In the genomic region with DNA sequence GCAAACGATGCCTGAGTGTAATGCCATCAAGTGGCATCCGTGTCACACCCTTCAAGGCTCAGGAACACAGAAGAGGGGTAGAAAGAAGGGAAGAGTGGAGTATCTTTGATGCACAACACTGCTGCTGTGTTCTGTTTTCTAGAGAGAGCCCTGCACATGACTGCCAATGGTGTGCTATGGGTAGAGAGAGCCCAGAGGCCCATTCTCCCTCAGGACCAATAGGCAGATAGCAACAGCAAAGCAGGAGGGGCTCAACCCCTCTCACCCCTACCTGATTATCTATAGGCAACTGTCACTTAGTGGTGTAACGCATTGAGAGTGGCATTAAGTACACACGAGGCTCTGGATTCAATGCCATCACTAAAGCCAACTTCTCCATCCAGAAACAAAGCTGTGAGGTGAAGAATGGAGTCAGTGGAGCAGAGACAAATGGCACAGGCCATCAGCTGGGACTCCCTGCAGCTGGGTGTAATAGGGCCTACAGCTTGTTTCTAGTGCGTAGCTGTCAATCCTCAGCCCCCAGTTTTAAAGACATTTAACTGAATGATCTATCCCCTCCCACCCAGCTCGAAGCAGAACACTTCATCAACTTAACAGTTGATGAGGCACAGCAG, we compare ENCODE assay signal across 17 mouse cellular contexts. TPM values are rescaled to one million over a fixed set of nuclear protein-coding genes. Genes with fewer than 3 reads are reported as not detected.
DNase-seq lines count a peak whose midpoint lies in the region; ATAC-seq and TF ChIP-seq lines count a peak whose summit lies in the region.
"Had no signal": no experiment of that assay in that cellular context is flagged by ENCODE, and none has a peak within 500 bp of the region (broad histone marks: within the 10 kb centered on the region; RNA-seq: fewer than 3 reads in every experiment).

No protein-coding gene starts in this region.

- peaks cover 8% of the 10 kb centered on the region for H3K4me1 ChIP-seq in forebrain, embryonic 12.5 days
- H3K4me1 ChIP-seq in forebrain, embryonic 10.5 days, result peaks cover 14% of the 10 kb centered on the region
- H3K4me1 ChIP-seq in hindbrain, embryonic 10.5 days (replicated peaks), result peaks cover 11% of the 10 kb centered on the region
- no peaks in the 10 kb centered on the region for H3K4me1 ChIP-seq in hindbrain, postnatal 0 days (ENCODE audit: insufficient read depth, low read length)
- H3K4me1 ChIP-seq: embryonic facial prominence, embryonic 10.5 days; heart, embryonic 13.5 days had no signal

- no peak for DNase-seq in forebrain, embryonic 10.5 days (ENCODE audit: extremely low spot score, low spot score)
- peak; percentile 18 for DNase-seq in hindbrain, embryonic 10.5 days (ENCODE audit: low spot score)
- DNase-seq in hindbrain, postnatal 0 days (ENCODE audit: low spot score), result no peak
- DNase-seq in retina, embryonic 14.5 days (ENCODE audit: low spot score), result peak; percentile 63
- DNase-seq in spleen, postnatal 36 days (ENCODE audit: low spot score in 2 of 2), result no peak
- DNase-seq: adrenal gland, adult 2 months; adrenal gland, postnatal 25 days; cerebellum, adult 2 months; cerebellum, postnatal 10 days; gastrocnemius, postnatal 14 days; heart, postnatal 36 days; kidney, adult 2 months had no signal

- no peak for TF ChIP-seq CTCF in hindbrain, postnatal 0 days (IDR thresholded peaks at IDR 0.05; ENCODE audit: low read depth)

- no peak overlapping the region for H3K4me2 ChIP-seq in forebrain, embryonic 12.5 days
- no peak overlapping the region for H3K4me2 ChIP-seq in hindbrain, postnatal 0 days (ENCODE audit: low read depth, low read length)
- H3K4me2 ChIP-seq: heart, embryonic 13.5 days; hindbrain, embryonic 13.5 days had no signal

- no peak overlapping the region for H3K9ac ChIP-seq in forebrain, embryonic 12.5 days
- no peak overlapping the region for H3K9ac ChIP-seq in hindbrain, postnatal 0 days (replicated peaks; ENCODE audit: low read length)
- H3K9ac ChIP-seq: heart, embryonic 13.5 days; hindbrain, embryonic 13.5 days had no signal

- ATAC-seq in forebrain, embryonic 12.5 days (ENCODE audit: low FRiP score), result 0 out of 2 replicates have a peak, but pooled peaks have one; percentile 57
- ATAC-seq in hindbrain, postnatal 0 days, result no peak
- ATAC-seq: intestine, embryonic 16.5 days had no signal

- 37% methylated on average over 6 of the region's 6 CpGs for WGBS in forebrain, embryonic 12.5 days
- 55% methylated on average over 6 of the region's 6 CpGs for WGBS in forebrain, embryonic 10.5 days
- WGBS in hindbrain, embryonic 10.5 days, result 55% methylated on average over 6 of the region's 6 CpGs
- 42% methylated on average over 6 of the region's 6 CpGs for WGBS in hindbrain, postnatal 0 days

- H3K27me3 ChIP-seq in forebrain, embryonic 12.5 days, result no peaks in the 10 kb centered on the region
- no peaks in the 10 kb centered on the region for H3K27me3 ChIP-seq in forebrain, embryonic 10.5 days (ENCODE audit: poor library complexity, severe bottlenecking)
- no peaks in the 10 kb centered on the region for H3K27me3 ChIP-seq in hindbrain, embryonic 10.5 days (ENCODE audit: insufficient read depth, poor library complexity, severe bottlenecking)
- H3K27me3 ChIP-seq in hindbrain, postnatal 0 days (ENCODE audit: insufficient read depth, low read length), result no peaks in the 10 kb centered on the region
- H3K27me3 ChIP-seq: heart, embryonic 13.5 days; hindbrain, embryonic 13.5 days had no signal

- H3K27ac ChIP-seq in forebrain, embryonic 12.5 days, result 0 out of 2 replicates have a peak overlapping the region, but pooled peaks have one; percentile 36
- H3K27ac ChIP-seq in forebrain, embryonic 10.5 days, result no peak overlapping the region
- H3K27ac ChIP-seq in hindbrain, embryonic 10.5 days, result no peak overlapping the region
- no peak overlapping the region for H3K27ac ChIP-seq in hindbrain, postnatal 0 days
- H3K27ac ChIP-seq: embryonic facial prominence, embryonic 10.5 days; heart, embryonic 13.5 days; hindbrain, embryonic 13.5 days had no signal

- no peaks in the 10 kb centered on the region for H3K9me3 ChIP-seq in forebrain, embryonic 12.5 days
- no peaks in the 10 kb centered on the region for H3K9me3 ChIP-seq in forebrain, embryonic 10.5 days
- no peaks in the 10 kb centered on the region for H3K9me3 ChIP-seq in hindbrain, embryonic 10.5 days
- no peaks in the 10 kb centered on the region for H3K9me3 ChIP-seq in hindbrain, postnatal 0 days (ENCODE audit: low read length)
- H3K9me3 ChIP-seq: embryonic facial prominence, embryonic 10.5 days; heart, embryonic 13.5 days; hindbrain, embryonic 13.5 days had no signal

- no peak overlapping the region for H3K4me3 ChIP-seq in forebrain, embryonic 12.5 days (replicated peaks)
- no peak overlapping the region for H3K4me3 ChIP-seq in forebrain, embryonic 10.5 days
- no peak overlapping the region for H3K4me3 ChIP-seq in hindbrain, embryonic 10.5 days
- H3K4me3 ChIP-seq in hindbrain, postnatal 0 days (ENCODE audit: low read length), result no peak overlapping the region
- H3K4me3 ChIP-seq: embryonic facial prominence, embryonic 10.5 days; heart, embryonic 13.5 days; hindbrain, embryonic 13.5 days had no signal

- peaks cover 76% of the 10 kb centered on the region for H3K36me3 ChIP-seq in forebrain, embryonic 12.5 days (replicated peaks)
- peaks cover 91% of the 10 kb centered on the region for H3K36me3 ChIP-seq in forebrain, embryonic 10.5 days (replicated peaks)
- H3K36me3 ChIP-seq in hindbrain, embryonic 10.5 days, result peaks cover 94% of the 10 kb centered on the region
- H3K36me3 ChIP-seq in hindbrain, postnatal 0 days (ENCODE audit: insufficient read depth, low read length), result peaks cover 64% of the 10 kb centered on the region

RNA-seq across cellular contexts. Expression of a gene that starts 36.3 kb away (rescaled TPM):
- 159 and 167 TPM in 2 replicates for polyA plus RNA-seq in forebrain, embryonic 12.5 days (2016; fragmentation: Nextera tagmentation; extraction: Ambion mirVana)
- 116 and 126 TPM in 2 replicates for polyA plus RNA-seq in forebrain, embryonic 10.5 days (2016; fragmentation: Nextera tagmentation; extraction: Ambion mirVana)
- polyA plus RNA-seq in hindbrain, embryonic 10.5 days (2016; fragmentation: Nextera tagmentation; extraction: Ambion mirVana), result 133 and 160 TPM in 2 replicates
- 169 and 172 TPM in 2 replicates for total RNA-seq in hindbrain, postnatal 0 days (2014; rRNA removed)
- 127 and 129 TPM in 2 replicates for polyA plus RNA-seq in hindbrain, postnatal 0 days (2015; fragmentation: Nextera tagmentation; extraction: Ambion mirVana)

RNA-seq across cellular contexts. Expression of a gene that starts 44.9 kb away (rescaled TPM):
- 0.66 and 1.0 TPM in 2 replicates for polyA plus RNA-seq in forebrain, embryonic 12.5 days (2016; fragmentation: Nextera tagmentation; extraction: Ambion mirVana)
- polyA plus RNA-seq in forebrain, embryonic 10.5 days (2016; fragmentation: Nextera tagmentation; extraction: Ambion mirVana), result 0.67 and 0.73 TPM in 2 replicates
- 0.49 and 0.69 TPM in 2 replicates for polyA plus RNA-seq in hindbrain, embryonic 10.5 days (2016; fragmentation: Nextera tagmentation; extraction: Ambion mirVana)
- 0.18 and 3.1 TPM in 2 replicates for total RNA-seq in hindbrain, postnatal 0 days (2014; rRNA removed)
- 3.4 and 3.9 TPM in 2 replicates for polyA plus RNA-seq in hindbrain, postnatal 0 days (2015; fragmentation: Nextera tagmentation; extraction: Ambion mirVana)

Comparison
In these comparisons a context has a peak if more than half of its experiments do, and no peak if none do; other contexts are left out.
1. DNase-seq: peak in hindbrain, embryonic 10.5 days (single experiment) and retina, embryonic 14.5 days (single experiment); none in forebrain, embryonic 10.5 days (single experiment), hindbrain, postnatal 0 days (single experiment) and spleen, postnatal 36 days (0 of 2).